Mouse (Mus musculus): ENCODE measurements at regions not wholly inside any gene's neighbourhood (a gene's known extent, or its start where the extent isn't known, plus 50 kb on each side); places are given as distances from the start of the nearest gene placed in this dataset.

DNA sequence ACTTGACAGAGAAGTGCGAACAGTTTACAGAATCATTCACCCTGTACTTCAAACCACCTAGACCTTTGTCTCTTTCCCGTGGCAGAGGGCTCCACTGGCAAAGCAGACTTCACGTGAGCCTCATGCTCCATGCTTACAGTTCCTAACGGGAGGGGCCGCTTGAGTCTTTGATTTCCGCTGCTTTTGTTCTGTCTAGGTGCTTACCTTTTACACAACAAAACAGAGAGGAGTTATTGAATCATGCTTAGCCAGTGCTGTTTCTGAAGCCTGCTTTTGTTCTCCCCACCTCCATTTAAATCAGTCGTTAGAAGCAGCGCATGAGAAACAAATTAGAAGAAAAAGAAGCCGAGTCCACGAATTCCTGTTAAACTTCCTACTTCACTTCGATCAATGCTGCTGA lies 61.9 kb upstream of the Ubash3b start:
- TF ChIP-seq POLR2A (IDR thresholded peaks at IDR 0.05; ENCODE audit: low read depth, low read length): no peak
- TF ChIP-seq CTCF (conservative IDR thresholded peaks at IDR 0.05; ENCODE audit: insufficient read depth, insufficient read length, low read depth, low read length): no peak
- DNase-seq: no peak
- Histone ChIP-seq H3K4me1 (ENCODE audit: control insufficient read depth, insufficient read depth, low read length) (no peaks in the 10 kb centered on the region), H3K36me3 (ENCODE audit: control insufficient read depth, insufficient read depth, low read length) (no peaks in the 10 kb centered on the region), H3K4me3 (ENCODE audit: insufficient read depth, low read depth, low read length) (no peak overlapping the region), H3K27ac (ENCODE audit: insufficient read depth, low read depth, low read length) (no peak overlapping the region), H3K27me3 (replicated peaks; ENCODE audit: control insufficient read depth, insufficient read depth, low read length) (no peaks in the 10 kb centered on the region)
- whole genome bisulfite sequencing: 61% methylated on average over 11 of the region's 11 CpGs

DNA sequence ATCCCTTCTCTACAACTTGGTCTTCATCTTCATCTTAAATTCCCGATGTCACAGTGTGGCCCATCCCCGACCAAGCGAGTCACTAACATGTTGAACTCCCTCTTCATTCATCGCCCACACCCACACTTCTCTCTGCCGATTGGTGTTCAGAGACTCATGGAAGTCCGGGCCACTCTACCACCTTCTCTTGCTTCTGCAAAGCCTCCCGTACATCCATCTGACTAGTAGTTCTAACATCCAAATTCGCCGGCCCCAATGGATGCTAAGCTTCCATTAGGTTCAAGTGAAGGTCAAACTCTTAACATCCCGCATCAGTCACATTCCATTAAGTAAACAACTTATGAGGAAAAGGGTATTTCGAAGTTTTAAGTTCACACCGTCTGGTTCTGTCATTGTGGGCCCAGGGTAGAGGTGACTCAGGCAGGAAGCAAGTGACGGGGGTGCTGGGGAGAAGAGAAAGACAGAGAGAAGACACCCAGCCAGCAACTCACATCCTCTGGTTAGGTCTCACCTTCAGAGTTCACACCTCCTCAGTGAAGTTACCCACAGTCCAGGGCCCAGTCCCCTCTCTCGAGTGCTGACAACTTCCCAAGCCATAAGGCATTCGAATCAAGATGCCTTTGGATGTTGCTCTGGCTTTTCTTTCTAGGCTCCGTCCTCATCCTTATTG lies 61.0 kb upstream of the Ubash3b start:
- DNase-seq: no peak
- no peaks in the 10 kb centered on the region for H3K4me1 ChIP-seq (ENCODE audit: control insufficient read depth, insufficient read depth, low read length)
- no peaks in the 10 kb centered on the region for H3K36me3 ChIP-seq (ENCODE audit: control insufficient read depth, insufficient read depth, low read length)
- no peaks in the 10 kb centered on the region for H3K27me3 ChIP-seq (replicated peaks; ENCODE audit: control insufficient read depth, insufficient read depth, low read length)
- H3K27ac ChIP-seq (ENCODE audit: insufficient read depth, low read depth, low read length): no peak overlapping the region
- H3K4me3 ChIP-seq (ENCODE audit: insufficient read depth, low read depth, low read length): no peak overlapping the region
- WGBS: 83% methylated on average over 16 of the region's 16 CpGs
- TF ChIP-seq CTCF (conservative IDR thresholded peaks at IDR 0.05; ENCODE audit: insufficient read depth, insufficient read length, low read depth, low read length): no peak

DNA sequence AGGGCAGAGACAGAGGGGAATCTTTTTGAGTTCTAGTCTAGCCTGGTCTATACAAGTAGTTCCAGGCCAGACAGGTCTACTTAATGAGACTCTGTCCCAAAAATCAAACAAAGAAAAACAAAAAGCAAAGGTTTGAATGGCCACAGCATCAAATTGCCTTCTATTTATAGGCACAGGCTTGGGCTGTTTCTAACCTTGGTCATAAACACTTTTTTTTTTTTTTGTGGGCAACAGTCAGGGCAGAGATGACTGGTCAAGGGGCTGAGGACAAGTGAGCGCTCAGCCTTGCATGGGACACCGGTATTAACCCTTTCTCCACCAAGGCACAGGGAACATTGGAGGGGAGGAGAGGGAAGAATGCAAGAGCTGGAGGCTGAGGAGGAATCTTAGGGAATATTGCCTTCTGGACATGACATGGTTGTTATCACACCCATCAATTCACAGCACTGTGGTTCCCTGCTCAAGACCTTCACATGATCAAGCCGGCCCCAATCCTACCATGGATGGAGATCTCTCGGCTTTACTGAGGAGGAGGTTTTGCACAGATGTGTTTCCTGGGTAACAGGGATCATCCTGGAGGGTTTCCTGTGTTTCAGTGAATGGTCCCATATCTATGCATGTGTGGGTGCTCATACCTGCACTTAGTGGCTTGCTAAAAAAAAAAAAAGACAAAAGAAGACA lies 59.8 kb upstream of the Ubash3b start:
- TF ChIP-seq POLR2A (IDR thresholded peaks at IDR 0.05; ENCODE audit: low read depth, low read length) (no peak), CTCF (conservative IDR thresholded peaks at IDR 0.05; ENCODE audit: insufficient read depth, insufficient read length, low read depth, low read length) (no peak)
- H3K27me3 ChIP-seq (replicated peaks; ENCODE audit: control insufficient read depth, insufficient read depth, low read length): no peaks in the 10 kb centered on the region
- H3K4me3 ChIP-seq (ENCODE audit: insufficient read depth, low read depth, low read length): no peak overlapping the region
- H3K4me1 ChIP-seq (ENCODE audit: control insufficient read depth, insufficient read depth, low read length): no peaks in the 10 kb centered on the region
- no peak for DNase-seq
- no peak overlapping the region for H3K27ac ChIP-seq (ENCODE audit: insufficient read depth, low read depth, low read length)
- WGBS: 58% methylated on average over 4 of the region's 4 CpGs
- H3K36me3 ChIP-seq (ENCODE audit: control insufficient read depth, insufficient read depth, low read length): no peaks in the 10 kb centered on the region

DNA sequence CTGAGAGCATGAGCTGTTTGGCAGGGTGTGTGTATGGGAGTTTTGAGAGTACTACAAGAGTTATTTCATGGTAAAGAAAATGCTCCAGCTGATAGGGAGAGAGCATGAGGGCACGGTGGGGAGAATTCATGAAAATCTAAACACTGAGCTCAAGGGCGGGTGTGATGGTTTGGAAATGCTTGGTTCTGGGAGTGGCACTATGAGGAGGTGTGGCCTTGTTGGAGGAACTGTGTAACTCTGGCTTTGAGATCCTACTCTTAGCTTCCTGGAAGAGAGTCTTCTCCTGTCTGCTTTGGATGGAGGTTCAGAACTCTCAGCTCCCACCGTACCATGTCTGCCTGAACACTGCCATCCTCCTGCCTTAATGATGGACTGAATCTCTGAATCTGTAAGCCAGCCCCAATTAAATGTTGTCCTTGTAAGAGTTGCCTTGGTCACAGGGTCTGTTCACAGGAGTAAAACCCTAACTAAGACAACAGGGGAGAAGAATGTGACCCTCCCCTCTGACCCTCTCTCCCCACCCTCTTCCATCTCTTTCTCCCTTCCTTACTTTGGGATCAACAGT lies 58.7 kb upstream of the Ubash3b start:
- Histone ChIP-seq H3K4me1 (ENCODE audit: control insufficient read depth, insufficient read depth, low read length) (no peaks in the 10 kb centered on the region), H3K27ac (ENCODE audit: insufficient read depth, low read depth, low read length) (no peak overlapping the region), H3K4me3 (ENCODE audit: insufficient read depth, low read depth, low read length) (no peak overlapping the region), H3K27me3 (replicated peaks; ENCODE audit: control insufficient read depth, insufficient read depth, low read length) (no peaks in the 10 kb centered on the region), H3K36me3 (ENCODE audit: control insufficient read depth, insufficient read depth, low read length) (no peaks in the 10 kb centered on the region)
- TF ChIP-seq CTCF (conservative IDR thresholded peaks at IDR 0.05; ENCODE audit: insufficient read depth, insufficient read length, low read depth, low read length) (no peak), POLR2A (IDR thresholded peaks at IDR 0.05; ENCODE audit: low read depth, low read length) (no peak)
- WGBS: 88% methylated on average over 3 of the region's 3 CpGs
- no peak for DNase-seq

DNA sequence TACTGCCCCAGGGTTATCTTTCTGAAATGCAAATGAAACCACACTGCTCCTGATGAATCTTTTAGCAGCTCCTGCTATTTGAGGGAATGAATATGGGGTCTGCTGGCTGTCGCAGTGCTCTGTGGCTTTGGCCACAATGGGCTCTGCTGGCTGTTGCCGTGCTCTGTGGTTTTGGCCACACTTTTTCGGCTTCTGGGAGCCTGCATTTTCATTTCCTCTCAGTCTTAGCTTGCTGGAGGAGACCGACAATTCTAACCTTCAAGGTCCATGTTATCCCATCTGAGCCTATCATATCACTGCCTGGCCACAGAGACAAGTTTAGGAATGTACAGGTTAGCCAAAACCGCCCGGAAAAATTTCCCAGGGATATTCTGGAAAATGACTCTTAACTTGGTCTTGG lies 57.2 kb upstream of the Ubash3b start:
- Histone ChIP-seq H3K4me3 (ENCODE audit: insufficient read depth, low read depth, low read length) (no peak overlapping the region), H3K27ac (ENCODE audit: insufficient read depth, low read depth, low read length) (no peak overlapping the region), H3K27me3 (replicated peaks; ENCODE audit: control insufficient read depth, insufficient read depth, low read length) (no peaks in the 10 kb centered on the region), H3K36me3 (ENCODE audit: control insufficient read depth, insufficient read depth, low read length) (no peaks in the 10 kb centered on the region), H3K4me1 (ENCODE audit: control insufficient read depth, insufficient read depth, low read length) (no peaks in the 10 kb centered on the region)
- 87% methylated on average over 6 of the region's 6 CpGs for WGBS
- no peak for TF ChIP-seq POLR2A (IDR thresholded peaks at IDR 0.05; ENCODE audit: low read depth, low read length)
- no peak for TF ChIP-seq CTCF (conservative IDR thresholded peaks at IDR 0.05; ENCODE audit: insufficient read depth, insufficient read length, low read depth, low read length)
- DNase-seq: no peak

DNA sequence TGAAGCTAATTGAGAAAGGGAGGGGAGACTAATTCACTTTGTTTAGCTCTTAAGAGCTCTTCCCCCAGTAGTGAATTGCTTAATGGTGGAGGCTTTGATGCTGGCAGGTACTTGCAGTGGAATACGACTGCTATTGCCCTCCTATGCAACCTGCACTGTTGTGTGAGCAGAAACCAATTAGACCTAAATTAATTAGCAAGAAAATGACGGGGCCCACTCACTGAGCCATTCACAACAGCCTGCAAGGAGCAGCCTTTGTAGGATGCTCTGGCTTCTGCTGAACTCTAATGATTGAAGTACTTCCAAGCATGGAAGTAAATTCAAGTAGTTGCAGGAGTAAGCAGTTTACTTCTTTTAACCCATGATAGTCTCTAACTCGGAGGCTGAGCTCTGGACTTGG lies 54.8 kb upstream of the Ubash3b start:
- no peak overlapping the region for H3K4me3 ChIP-seq (ENCODE audit: insufficient read depth, low read depth, low read length)
- 42% methylated on average over 3 of the region's 3 CpGs for WGBS
- no peaks in the 10 kb centered on the region for H3K27me3 ChIP-seq (replicated peaks; ENCODE audit: control insufficient read depth, insufficient read depth, low read length)
- H3K27ac ChIP-seq (ENCODE audit: insufficient read depth, low read depth, low read length): no peak overlapping the region
- DNase-seq: no peak
- no peaks in the 10 kb centered on the region for H3K36me3 ChIP-seq (ENCODE audit: control insufficient read depth, insufficient read depth, low read length)
- TF ChIP-seq POLR2A (IDR thresholded peaks at IDR 0.05; ENCODE audit: low read depth, low read length) (no peak), CTCF (conservative IDR thresholded peaks at IDR 0.05; ENCODE audit: insufficient read depth, insufficient read length, low read depth, low read length) (no peak)
- H3K4me1 ChIP-seq (ENCODE audit: control insufficient read depth, insufficient read depth, low read length): 0 out of 2 replicates have a peak, but pooled peaks cover 5% of the 10 kb centered on the region

DNA sequence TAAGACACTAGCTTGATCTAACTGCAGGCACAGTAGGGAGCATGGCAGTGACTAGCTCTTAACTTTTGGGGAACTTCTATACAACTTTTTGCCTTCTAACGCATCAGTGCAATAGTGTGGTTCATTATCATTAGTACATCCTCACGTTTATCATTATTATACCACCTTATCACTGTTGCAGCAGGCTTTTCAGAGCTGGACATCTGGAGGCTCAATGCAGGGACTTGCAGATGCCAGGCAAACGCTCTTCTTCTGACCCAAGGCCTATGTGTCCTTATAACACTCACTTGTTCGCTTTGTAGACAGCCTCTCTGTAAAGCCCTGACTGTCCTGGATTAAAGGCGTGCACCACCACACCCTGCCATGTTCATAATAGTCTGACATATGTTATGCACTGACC lies 53.5 kb upstream of the Ubash3b start:
- Histone ChIP-seq H3K27me3 (replicated peaks; ENCODE audit: control insufficient read depth, insufficient read depth, low read length) (no peaks in the 10 kb centered on the region), H3K4me1 (ENCODE audit: control insufficient read depth, insufficient read depth, low read length) (0 out of 2 replicates have a peak, but pooled peaks cover 5% of the 10 kb centered on the region), H3K36me3 (ENCODE audit: control insufficient read depth, insufficient read depth, low read length) (no peaks in the 10 kb centered on the region), H3K27ac (ENCODE audit: insufficient read depth, low read depth, low read length) (no peak overlapping the region), H3K4me3 (ENCODE audit: insufficient read depth, low read depth, low read length) (no peak overlapping the region)
- TF ChIP-seq POLR2A (IDR thresholded peaks at IDR 0.05; ENCODE audit: low read depth, low read length) (no peak), CTCF (conservative IDR thresholded peaks at IDR 0.05; ENCODE audit: insufficient read depth, insufficient read length, low read depth, low read length) (no peak)
- no peak for DNase-seq
- WGBS: 95% methylated on average over 5 of the region's 5 CpGs
